Mouse (Mus musculus): ENCODE results near the gene Ltbr.
"Not testable (repeated sequence)": the region's sequence is repeated elsewhere in the genome, so short reads cannot be mapped to it uniquely, and the experiment has no call there.

The Ltbr gene

GRCm38 (mm10) chr6:125312171-125312570 is 1.5 kb downstream of the Ltbr start:
- no peak for ATAC-seq (ENCODE audit: low TSS enrichment)

GRCm38 (mm10) chr6:125309406-125309805 is 4.3 kb downstream of the Ltbr start:
- no peak for ATAC-seq (ENCODE audit: low TSS enrichment)

- no peak for ATAC-seq (ENCODE audit: low TSS enrichment)
Observed at GRCm38 (mm10) chr6:125308921-125309320, 4.8 kb downstream of the Ltbr start.

DNA sequence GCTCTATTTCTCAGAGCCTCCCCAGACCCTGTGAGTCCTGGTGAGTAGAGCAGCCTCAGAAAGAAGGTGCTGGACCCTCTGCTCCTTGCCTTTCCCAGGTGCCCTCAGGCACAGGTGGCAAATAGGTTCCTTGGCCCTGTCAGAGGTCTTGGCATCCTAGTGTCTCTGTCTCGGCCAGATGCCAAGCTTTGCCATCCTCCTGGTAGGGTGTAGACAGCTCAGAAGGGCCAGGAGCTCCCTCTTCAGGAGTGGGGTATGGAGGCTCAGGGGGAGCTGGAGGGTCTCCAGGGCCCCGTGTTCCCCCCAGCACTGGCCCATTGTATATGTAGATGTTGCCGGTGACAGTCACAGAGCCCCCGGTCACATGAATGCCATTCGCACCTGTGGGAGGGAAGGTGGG is 6.6 kb downstream of the Ltbr start:
- no peak for ATAC-seq (ENCODE audit: low TSS enrichment)

- no peak for ATAC-seq (ENCODE audit: low TSS enrichment)
Observed at GRCm38 (mm10) chr6:125305465-125305864, 8.2 kb downstream of the Ltbr start.

DNA sequence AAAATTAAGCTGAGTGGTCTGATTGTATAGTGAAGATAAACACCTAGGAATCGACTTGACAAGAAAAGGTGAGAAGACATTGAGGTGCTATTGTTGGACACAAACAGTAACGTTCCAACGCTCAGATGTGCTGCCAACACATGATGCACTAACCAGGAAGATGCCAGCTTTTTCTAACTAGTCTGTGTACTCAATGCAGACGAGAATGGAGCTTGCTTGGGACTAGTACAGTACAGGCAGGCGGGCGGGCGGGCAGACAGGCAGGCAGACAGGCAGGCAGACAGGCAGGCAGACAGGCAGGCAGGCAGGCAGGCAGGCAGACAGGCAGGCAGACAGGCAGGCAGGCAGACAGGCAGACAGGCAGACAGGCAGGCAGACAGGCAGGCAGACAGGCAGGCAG is 9.3 kb downstream of the Ltbr start:
- ATAC-seq (ENCODE audit: low TSS enrichment): not testable (repeated sequence)

DNA sequence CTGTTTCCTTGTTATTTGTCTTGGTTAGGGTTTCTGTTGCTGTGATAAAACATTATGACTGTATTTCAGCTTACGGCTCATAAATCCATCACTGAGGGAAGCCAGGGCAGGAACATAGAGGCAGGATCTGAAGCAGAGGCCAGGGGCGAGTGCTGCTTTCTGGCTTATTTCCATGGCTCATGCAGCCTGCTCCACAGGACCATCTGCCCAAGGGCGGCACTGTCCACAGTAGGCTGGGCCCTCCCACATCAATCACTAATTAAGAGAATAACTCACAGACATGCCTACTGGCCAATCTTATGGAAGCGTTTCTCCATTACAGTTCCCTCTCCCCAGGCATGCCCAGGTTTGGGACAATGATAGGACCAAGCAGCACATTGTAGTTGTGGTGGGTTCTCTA is 10.4 kb downstream of the Ltbr start:
- ATAC-seq (ENCODE audit: low TSS enrichment): no peak

DNA sequence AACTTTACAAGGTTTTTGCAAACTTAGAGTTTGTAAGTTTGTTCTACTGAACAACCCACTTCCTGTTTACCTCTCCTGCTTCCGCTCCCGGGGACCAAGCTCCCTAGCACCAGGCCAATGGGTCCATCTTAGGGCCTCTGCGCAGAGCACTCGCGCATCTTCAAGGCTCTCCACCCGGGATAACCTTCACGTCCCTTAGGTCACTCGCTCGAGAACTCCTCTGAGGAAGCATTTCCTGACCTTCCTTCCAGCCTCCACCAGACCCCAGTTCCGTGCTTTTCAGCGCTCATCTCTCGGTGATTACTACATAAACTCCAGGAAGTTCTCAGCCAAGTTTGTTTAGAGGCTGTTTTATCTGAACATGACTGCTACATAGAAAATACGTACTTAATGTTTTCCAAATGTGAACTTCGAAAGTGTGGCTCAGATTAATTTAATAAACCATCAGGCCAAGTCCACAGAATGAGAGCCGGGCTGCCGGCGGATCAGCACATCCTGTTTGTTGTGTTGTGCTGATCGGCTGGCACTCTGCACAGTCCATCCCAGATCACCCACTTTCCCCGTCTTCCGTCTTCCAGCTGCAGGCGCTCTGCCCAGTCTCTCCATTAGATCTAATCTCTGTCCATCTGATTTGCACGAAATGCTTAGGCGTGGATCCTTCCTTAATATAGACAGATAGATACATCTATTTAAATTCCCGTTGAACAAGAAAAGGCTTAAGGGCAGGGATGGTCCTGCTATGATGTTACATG is 11.3 kb downstream of the Ltbr start:
- ATAC-seq (ENCODE audit: low TSS enrichment): no peak

GRCm38 (mm10) chr6:125300982-125301381 is 12.7 kb downstream of the Ltbr start:
- no peak for ATAC-seq (ENCODE audit: low TSS enrichment)

DNA sequence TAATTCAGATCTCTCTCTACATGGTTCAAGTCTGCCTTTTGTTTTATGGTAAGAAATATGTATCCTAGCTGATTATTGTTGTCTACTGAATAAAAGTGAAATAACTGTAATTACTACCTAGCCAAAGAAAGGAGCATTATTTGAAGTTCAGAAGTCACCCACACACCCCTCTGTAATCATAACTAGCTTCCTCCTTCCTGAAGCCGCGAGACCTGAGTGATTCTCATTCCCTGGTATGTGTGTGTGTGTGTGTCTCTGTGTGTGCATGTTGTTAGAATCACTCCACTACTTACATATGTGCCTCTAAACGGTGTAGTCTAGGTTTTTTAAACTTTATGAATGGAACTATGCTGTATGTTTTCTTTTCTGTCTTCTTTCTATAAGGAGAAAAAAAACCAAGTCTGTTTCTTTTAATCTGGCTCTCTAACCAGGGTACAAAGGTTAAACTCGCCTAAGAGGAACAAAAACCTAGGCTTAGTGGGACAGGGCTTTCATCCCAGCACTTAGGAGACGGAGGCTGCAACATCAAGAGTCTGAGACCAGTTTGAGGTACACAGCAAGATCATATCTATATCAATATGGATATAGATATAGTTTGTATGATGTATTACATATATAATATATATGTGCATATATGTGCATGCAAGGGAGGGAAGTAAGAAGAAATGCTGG is 16.4 kb downstream of the Ltbr start:
- no peak for ATAC-seq (ENCODE audit: low TSS enrichment)

GRCm38 (mm10) chr6:125294049-125294448 is 19.6 kb downstream of the Ltbr start:
- no peak for ATAC-seq (ENCODE audit: low TSS enrichment)

DNA sequence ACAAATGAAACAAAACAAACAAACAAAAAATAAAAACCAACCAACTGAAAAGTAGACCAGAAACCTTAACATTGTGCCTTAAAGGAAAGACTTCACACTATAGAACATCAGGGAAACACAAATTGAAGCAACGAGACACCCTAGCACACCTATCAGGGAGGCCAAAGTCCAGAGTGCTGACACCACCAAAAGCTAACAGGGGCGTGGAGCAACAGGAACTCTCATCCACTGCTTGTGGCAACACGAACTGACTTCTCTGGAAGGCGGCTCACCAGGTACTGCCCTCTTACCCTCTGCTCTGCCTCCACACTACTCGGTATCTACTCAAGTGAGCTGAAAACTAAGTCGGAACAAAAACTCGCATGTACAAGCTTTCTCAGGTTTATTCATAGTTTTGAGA is 21.4 kb downstream of the Ltbr start:
- ATAC-seq (ENCODE audit: low TSS enrichment): no peak

DNA sequence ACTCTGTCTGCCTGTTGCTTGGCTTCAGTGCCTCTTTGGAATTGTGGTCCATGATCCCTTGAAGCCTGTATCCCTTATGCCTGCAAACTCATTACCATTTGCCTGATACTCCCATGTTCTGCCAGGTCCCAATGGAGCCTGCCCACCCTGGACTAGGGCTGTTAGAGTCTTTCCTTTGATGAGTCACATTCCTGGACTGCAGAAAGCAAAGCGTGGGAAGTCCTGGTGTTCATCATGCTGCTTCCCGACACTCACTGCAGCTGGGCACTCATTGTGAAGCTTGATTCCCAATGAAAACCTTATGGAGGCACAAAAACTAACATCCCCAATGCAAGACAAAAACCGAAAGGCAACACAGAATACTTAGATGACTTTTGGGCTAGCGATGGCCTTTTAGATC is 22.4 kb downstream of the Ltbr start:
- peak; percentile 93 for ATAC-seq (ENCODE audit: low TSS enrichment)

DNA sequence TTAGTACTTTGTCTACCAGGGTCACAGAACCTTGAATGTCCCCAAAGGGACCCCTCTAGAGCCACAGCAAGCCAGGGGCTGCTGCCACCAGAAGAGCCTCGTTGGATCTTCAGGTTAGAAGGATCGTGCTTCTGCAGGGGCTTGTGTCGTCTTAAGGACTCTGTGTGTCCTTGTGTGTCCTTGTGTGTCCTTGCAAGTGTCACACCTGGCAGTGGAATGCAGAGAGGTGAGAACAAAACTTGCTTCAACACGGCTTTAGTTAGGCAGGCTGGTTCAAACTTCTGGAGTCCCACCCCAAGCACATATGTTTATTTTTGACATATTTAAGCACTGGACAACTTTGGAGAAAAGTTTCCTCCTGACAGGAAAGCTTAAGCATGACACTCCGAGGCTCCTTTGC is 25.0 kb downstream of the Ltbr start:
- ATAC-seq (ENCODE audit: low TSS enrichment): no peak

- ATAC-seq (ENCODE audit: low TSS enrichment): peak; percentile 49; the same call in 1 of the 2 replicates
Observed at GRCm38 (mm10) chr6:125286944-125287343, 26.7 kb downstream of the Ltbr start.

GRCm38 (mm10) chr6:125285890-125286289 is 27.8 kb downstream of the Ltbr start, which contains the start of gene Tuba3a:
Gene Tuba3a (minus strand): TSS chr6:125286042.
- no peak for ATAC-seq (ENCODE audit: low TSS enrichment)

- ATAC-seq (ENCODE audit: low TSS enrichment): no peak
Observed at GRCm38 (mm10) chr6:125284751-125285150, 28.9 kb downstream of the Ltbr start.

GRCm38 (mm10) chr6:125284250-125284649 is 29.4 kb downstream of the Ltbr start:
- no peak for ATAC-seq (ENCODE audit: low TSS enrichment)

GRCm38 (mm10) chr6:125282721-125283120 is 31.0 kb downstream of the Ltbr start:
- ATAC-seq (ENCODE audit: low TSS enrichment): not testable (repeated sequence)

DNA sequence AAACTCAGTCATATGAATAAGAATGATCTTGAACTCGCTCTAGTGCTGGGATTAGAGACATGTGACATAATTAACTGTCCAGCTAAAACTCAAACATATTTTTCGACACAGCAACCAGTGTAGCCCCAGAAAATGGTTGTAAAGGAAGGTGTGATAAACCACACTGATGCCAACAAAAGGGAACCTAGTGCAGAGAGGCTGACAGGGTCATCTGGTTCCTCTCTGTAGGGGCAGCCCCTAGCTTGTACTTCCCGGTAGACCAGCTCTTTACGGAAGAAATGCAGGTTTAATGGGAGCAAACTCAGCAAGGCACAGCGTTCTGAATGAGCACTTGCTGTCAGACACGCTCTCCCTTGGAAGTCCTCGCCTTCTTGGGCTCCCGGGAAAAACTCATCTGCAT is 34.0 kb downstream of the Ltbr start:
- ATAC-seq (ENCODE audit: low TSS enrichment): no peak

DNA sequence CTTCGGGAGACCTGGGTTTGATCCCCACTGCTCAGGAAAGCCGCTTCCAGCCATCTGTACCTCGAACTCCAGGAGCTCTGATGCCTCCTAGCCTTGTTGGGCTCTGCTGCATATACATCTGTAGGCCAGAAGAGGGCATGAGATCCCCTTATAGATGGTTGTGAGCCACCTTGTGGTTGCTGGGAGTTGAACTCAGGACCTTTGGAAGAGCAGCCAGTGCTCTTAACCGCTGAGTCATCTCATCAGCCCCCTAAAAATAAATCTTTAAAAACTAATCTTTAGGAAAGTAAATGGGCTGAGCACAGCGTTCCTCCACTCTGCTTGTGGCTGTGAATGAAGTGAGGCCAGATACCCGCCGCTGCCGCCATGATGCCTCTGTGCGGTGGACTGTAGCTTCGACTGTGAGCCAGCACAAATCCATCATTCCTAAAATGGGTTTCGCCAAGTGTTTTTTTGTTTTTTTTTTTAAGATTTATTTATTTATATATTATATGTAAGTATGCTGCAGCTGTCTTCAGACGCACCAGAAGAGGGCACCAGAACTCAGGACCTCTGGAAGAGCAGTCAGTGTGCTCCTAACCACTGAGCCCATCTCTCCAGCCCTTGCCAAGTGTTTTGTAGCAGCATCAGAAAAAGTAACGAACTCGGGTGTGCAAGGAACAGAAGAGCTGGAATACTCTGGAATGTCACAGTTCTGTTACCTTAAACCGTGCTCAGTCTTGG is 38.7 kb downstream of the Ltbr start:
- ATAC-seq (ENCODE audit: low TSS enrichment): no peak

- no peak for ATAC-seq (ENCODE audit: low TSS enrichment)
Observed at GRCm38 (mm10) chr6:125272228-125272785, 41.4 kb downstream of the Ltbr start.

Data from frontal cortex, adult (tissue).